Mouse (Mus musculus) hindbrain, embryonic 15.5 days (tissue): ENCODE results near the gene Oasl1. TPM values are rescaled to one million over a fixed set of nuclear protein-coding genes. Genes with fewer than 3 reads are reported as not detected.

Source experiments
- ATAC-seq: fragments of 200-750 bp; cut with Nextera tagmentation; 2 replicates; pipeline ENCODE4 v1.8.0; 2017; ENCODE audit warnings: low read depth, moderate number of reproducible peaks, moderate TSS enrichment; ENCODE audit not compliant: low FRiP score
- H3K27ac ChIP-seq: fragments of 300-500 bp; sonication (generic); replicated peaks from 2 replicates; pipeline ENCODE4 v1.5.1; 2015; ENCODE audit warnings: mild to moderate bottlenecking, inconsistent platforms
- H3K27me3 ChIP-seq: fragments of 300-500 bp; sonication (generic); 2 replicates; pipeline ENCODE4 v1.6.1; 2015; ENCODE audit warnings: control low read depth, inconsistent platforms
- H3K36me3 ChIP-seq: fragments of 300-500 bp; sonication (generic); 2 replicates; pipeline ENCODE4 v1.6.1; 2015; ENCODE audit warnings: control low read depth, inconsistent platforms
- H3K4me1 ChIP-seq: fragments of 300-500 bp; sonication (generic); replicated peaks from 2 replicates; pipeline ENCODE4 v1.6.1; 2015; ENCODE audit warnings: control low read depth, inconsistent platforms
- H3K4me2 ChIP-seq: fragments of 300-500 bp; sonication (generic); 2 replicates; pipeline ENCODE4 v1.6.1; 2015; ENCODE audit warnings: moderate library complexity, mild to moderate bottlenecking, inconsistent platforms
- H3K4me3 ChIP-seq: fragments of 300-500 bp; sonication (generic); 2 replicates; pipeline ENCODE4 v1.5.1; 2015; ENCODE audit warnings: mild to moderate bottlenecking, inconsistent platforms
- H3K9ac ChIP-seq: fragments of 300-500 bp; sonication (generic); 2 replicates; pipeline ENCODE4 v1.6.1; 2015; ENCODE audit warnings: inconsistent platforms
- H3K9me3 ChIP-seq: fragments of 300-500 bp; sonication (generic); 2 replicates; pipeline ENCODE4 v1.6.1; 2016; ENCODE audit warnings: control low read depth, inconsistent platforms
- WGBS: fragments of 180-500 bp; shearing (Covaris S2); methylation state at CpG from one replicate; pipeline ENCODE4 v1.1.7; 2015; 5-methylcytosine and 5-hydroxymethylcytosine counted together
- polyA plus RNA-seq: library from polyadenylated mRNA; unstranded; fragments of >200 nt; fragmentation: Nextera tagmentation; extraction: Ambion mirVana; gene quantifications from 2 replicates; pipeline ENCODE4 v1.2.1, GENCODE M21; 2015

The Oasl1 gene
- polyA plus RNA-seq, 1 experiment from 2014 or later: 0.18 TPM

DNA sequence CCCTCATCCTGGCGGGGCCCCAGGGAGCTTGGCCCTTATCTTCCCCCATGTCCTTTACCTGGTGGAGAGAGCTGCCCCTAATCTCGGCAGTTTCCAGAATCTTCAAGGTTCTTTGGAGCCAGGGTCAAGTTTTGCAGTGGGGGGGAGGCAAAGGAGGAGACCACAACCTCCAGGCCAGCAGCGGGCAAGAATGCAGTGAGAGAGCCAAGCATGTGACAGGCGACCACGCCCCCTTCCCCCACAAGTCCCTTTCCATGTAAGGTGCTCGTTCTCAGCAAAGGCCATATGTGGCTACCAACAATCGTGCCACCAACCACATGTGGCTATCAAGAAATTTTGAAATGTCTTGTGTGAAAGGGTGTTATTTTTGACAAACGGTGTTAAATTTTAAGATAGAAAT, 50.1 kb downstream of the Oasl1 start:
- no peak overlapping the region for H3K4me2 ChIP-seq
- no peak overlapping the region for H3K9ac ChIP-seq
- H3K9me3 ChIP-seq: no peaks in the 10 kb centered on the region
- H3K4me3 ChIP-seq: no peak overlapping the region
- no peak for ATAC-seq
- H3K36me3 ChIP-seq: no peaks in the 10 kb centered on the region
- H3K4me1 ChIP-seq: no peaks in the 10 kb centered on the region
- no peak overlapping the region for H3K27ac ChIP-seq
- 83% methylated on average over 8 of the region's 8 CpGs for WGBS
- H3K27me3 ChIP-seq: 0 out of 2 replicates have a peak, but pooled peaks cover 2% of the 10 kb centered on the region

DNA sequence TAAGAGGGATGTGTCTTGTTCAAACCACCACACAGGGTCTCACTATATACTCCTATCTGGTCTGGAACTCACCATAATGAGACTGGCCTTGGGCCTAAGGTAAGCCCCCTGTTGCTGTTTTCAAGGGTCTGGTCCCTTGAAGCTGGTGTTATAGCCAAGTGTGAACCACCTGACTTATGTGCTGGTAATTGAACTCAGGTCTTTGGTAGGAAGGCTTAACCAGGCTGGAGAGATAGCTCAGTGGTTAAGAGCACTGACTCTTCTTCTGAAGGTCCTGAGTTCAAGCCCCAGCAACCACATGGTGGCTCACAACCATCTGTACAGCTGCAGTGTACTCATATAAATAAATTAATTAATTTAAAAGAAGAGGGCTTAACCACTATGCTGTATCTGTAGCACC, 53.9 kb downstream of the Oasl1 start:
- no peaks in the 10 kb centered on the region for H3K27me3 ChIP-seq
- ATAC-seq: no peak
- H3K9ac ChIP-seq: no peak overlapping the region
- H3K27ac ChIP-seq: no peak overlapping the region
- H3K36me3 ChIP-seq: no peaks in the 10 kb centered on the region
- H3K9me3 ChIP-seq: no peaks in the 10 kb centered on the region
- no peak overlapping the region for H3K4me2 ChIP-seq
- no peak overlapping the region for H3K4me3 ChIP-seq
- peaks cover 19% of the 10 kb centered on the region for H3K4me1 ChIP-seq

DNA sequence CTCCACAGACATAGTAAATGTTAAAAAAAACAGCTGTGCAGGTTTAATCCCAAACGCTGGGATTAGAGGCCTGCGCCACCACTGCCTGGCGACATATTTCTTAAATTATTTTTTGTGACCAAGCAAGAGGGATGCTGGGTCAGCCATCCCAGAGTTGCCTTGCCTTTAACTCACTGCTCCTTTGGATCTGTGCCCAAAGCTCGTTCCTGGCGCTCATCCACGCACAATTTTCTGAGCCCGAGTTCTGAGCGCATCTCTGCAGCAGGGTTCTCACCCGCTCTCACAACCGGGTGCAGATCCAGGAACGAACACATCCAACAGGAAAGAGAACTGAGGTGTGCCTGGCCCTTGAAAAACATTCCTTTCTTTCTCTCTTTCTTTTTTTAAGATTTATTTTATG, 55.4 kb downstream of the Oasl1 start:
- Histone ChIP-seq H3K4me3 (no peak overlapping the region), H3K36me3 (no peaks in the 10 kb centered on the region), H3K4me1 (peaks cover 19% of the 10 kb centered on the region), H3K4me2 (0 out of 2 replicates have a peak overlapping the region, but pooled peaks have one; percentile 67), H3K9me3 (no peaks in the 10 kb centered on the region), H3K9ac (no peak overlapping the region), H3K27me3 (no peaks in the 10 kb centered on the region), H3K27ac (no peak overlapping the region)
- ATAC-seq: no peak
- 59% methylated on average over 11 of the region's 11 CpGs for WGBS

DNA sequence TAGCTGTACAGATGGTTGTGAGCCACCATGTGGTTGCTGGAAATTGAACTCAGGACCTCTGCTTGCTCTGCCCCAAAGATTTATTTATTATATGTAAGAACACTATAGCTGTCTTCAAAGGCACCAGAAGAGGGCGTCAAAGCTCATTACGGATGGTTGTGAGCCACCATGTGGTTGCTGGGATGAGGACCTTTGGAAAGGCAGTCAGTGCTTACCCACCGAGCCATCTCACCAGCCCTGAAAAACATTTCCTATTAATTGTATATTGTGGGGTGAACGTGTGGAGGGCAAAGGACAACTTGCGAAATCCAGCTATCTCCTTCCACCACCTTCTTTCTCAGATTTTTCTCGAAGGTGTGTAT, 55.8 kb downstream of the Oasl1 start:
- WGBS: 9% methylated on average over 6 of the region's 6 CpGs
- Histone ChIP-seq H3K9ac (no peak overlapping the region), H3K4me2 (peak overlapping the region; percentile 67), H3K27me3 (no peaks in the 10 kb centered on the region), H3K4me1 (peaks cover 19% of the 10 kb centered on the region), H3K36me3 (no peaks in the 10 kb centered on the region), H3K9me3 (no peaks in the 10 kb centered on the region), H3K4me3 (peak overlapping the region; percentile 31; the same call in 1 of the 2 replicates), H3K27ac (no peak overlapping the region; the same call in 1 of the 2 replicates)
- 0 out of 2 replicates have a peak, but pooled peaks have one; percentile 3 for ATAC-seq

DNA sequence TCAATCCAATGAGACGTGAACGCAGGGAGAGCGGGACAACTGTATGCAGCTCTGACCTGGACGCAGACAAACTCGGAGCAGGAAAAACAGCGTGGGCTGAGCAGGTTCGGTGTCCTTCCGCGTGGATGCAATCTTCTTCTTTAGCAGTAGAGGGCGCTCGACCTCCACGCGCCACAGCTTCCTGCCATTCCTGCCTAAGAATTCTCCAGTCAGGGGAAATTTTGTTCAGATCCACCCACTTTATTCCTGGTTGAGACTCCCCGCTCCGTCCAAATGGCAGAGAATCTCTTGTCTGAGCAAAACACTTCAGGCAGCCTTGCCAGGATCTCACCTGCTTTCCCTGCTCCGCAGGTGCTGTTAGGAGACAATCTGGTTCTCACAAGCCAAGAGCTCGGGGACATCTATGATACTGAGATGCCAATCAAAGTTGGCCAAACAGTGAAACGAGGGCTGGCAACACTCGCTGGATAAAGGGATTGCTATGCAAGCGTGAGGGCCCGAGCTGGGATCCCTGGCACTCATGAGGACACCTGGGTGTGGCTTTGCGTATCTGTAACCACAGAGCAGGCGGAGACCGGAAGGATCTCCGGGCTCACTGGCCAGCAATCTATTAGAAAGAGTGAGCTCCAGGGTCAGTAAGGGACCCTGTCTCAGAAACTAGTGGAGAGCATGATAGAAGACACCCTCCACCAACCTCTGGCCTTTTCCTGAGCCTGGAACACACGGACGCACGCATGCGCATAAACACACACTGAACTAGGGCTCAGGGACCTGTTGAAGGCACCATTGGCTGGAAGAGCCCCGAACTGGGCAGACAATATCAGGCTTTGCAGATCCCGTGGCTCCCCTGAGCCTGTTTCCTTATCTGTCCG, 56.4 kb downstream of the Oasl1 start:
- WGBS: 10% methylated on average over 32 of the region's 32 CpGs
- 0 out of 2 replicates have a peak overlapping the region, but pooled peaks have one; percentile 5 for H3K9ac ChIP-seq
- H3K27me3 ChIP-seq: no peaks in the 10 kb centered on the region
- peaks cover 19% of the 10 kb centered on the region for H3K4me1 ChIP-seq
- peak; percentile 69; the same call in 1 of the 2 replicates for ATAC-seq
- H3K4me3 ChIP-seq: peak overlapping the region; percentile 31
- H3K4me2 ChIP-seq: peak overlapping the region; percentile 67
- H3K27ac ChIP-seq: no peak overlapping the region; the same call in 1 of the 2 replicates
- no peaks in the 10 kb centered on the region for H3K36me3 ChIP-seq
- H3K9me3 ChIP-seq: no peaks in the 10 kb centered on the region

DNA sequence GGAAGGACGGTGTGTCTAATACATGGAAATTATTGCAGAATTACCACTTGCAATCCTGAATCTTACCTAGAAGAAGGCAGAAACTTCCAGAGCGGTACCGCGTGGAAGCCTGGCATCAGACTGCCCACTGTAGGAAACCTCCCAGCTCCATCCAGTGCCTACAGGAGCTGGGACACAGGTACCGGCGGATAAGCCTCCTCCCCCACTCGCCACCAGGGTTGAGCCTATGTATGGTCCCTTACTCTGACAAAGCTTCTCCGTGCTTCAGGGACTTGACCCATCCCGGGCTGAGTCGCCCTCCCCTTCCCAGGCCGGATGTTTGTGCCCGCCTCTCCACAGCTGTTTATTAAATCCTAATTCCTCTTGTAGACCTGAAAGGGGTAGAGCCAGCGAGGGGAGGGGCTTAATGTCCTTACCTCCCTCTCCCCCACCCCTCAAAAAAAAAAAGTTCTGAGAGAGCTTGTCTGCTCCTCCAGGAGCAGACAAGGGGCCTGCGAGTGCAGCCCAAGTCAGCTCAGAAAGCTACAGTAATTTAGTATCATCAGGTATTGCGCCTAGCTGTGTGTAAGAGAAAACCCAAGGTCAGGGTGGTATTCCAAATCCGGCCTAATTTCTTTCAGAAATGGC, 57.2 kb downstream of the Oasl1 start:
- Histone ChIP-seq H3K9ac (0 out of 2 replicates have a peak overlapping the region, but pooled peaks have one; percentile 5), H3K27me3 (no peaks in the 10 kb centered on the region), H3K27ac (no peak overlapping the region), H3K9me3 (no peaks in the 10 kb centered on the region), H3K4me3 (peak overlapping the region; percentile 31), H3K4me2 (peak overlapping the region; percentile 67), H3K36me3 (no peaks in the 10 kb centered on the region), H3K4me1 (peaks cover 19% of the 10 kb centered on the region)
- 32% methylated on average over 16 of the region's 16 CpGs for WGBS
- no peak for ATAC-seq

DNA sequence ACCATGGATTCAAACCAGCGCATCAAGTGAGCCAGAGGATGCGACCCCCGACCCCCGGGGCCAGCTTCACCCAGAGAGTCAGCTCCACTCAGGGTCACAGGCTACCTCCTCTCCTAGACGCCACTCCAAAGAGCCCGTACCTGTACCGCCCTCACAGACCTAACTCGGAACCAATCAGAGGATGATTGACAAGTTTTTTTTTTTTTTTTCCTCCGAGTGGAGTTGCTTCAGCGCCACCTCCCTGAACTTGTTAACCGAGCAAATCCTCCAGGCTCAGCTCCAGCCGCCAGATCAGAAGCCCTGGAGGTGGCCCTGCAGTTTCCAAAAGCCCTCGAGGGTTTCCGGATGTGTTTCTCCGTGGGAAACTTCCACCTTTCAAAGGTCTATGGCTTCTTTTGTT, 59.0 kb downstream of the Oasl1 start:
- 70% methylated on average over 15 of the region's 15 CpGs for WGBS
- Histone ChIP-seq H3K4me2 (no peak overlapping the region), H3K36me3 (no peaks in the 10 kb centered on the region), H3K9ac (no peak overlapping the region), H3K4me1 (peaks cover 19% of the 10 kb centered on the region), H3K4me3 (no peak overlapping the region), H3K27me3 (no peaks in the 10 kb centered on the region), H3K9me3 (no peaks in the 10 kb centered on the region), H3K27ac (no peak overlapping the region)
- ATAC-seq: no peak

DNA sequence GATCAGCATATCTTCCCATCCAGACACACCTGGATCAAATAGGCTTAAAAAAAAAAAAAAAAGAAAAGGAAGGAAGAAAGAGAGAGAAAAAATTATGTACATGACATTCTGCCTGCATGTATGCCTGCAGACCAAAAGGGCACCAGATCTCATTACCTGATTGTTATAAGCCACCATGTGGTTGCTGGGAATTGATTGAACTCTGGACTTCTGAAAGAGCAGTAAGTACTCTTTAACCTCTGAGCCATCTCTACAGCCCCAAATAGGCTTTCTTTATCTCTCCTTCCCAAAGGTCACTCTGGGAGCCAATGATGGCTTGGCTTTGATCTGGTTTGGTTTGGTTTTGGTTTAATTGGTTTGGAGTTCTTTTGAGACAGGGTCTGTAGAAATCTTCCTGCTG, 62.0 kb downstream of the Oasl1 start:
- Histone ChIP-seq H3K4me1 (peaks cover 3% of the 10 kb centered on the region), H3K9ac (no peak overlapping the region), H3K4me2 (no peak overlapping the region), H3K4me3 (no peak overlapping the region), H3K36me3 (no peaks in the 10 kb centered on the region), H3K9me3 (no peaks in the 10 kb centered on the region), H3K27ac (no peak overlapping the region), H3K27me3 (no peaks in the 10 kb centered on the region)
- ATAC-seq: no peak

Other genes starting within 250 kb of the Oasl1 start
- 46.6 and 48.0 TPM in 2 replicates for gene Gltp, start 232.3 kb upstream of the Oasl1 start, polyA plus RNA-seq
- 13.3 and 18.6 TPM in 2 replicates for gene Tchp, start 215.5 kb upstream of the Oasl1 start, polyA plus RNA-seq
- 35.8 and 36.2 TPM in 2 replicates for gene Ankrd13a, start 148.6 kb upstream of the Oasl1 start, polyA plus RNA-seq
- 51.2 and 52.8 TPM in 2 replicates for gene Git2, start 147.7 kb upstream of the Oasl1 start, polyA plus RNA-seq
- 266 and 286 TPM in 2 replicates for gene 1500011B03Rik, start 99.8 kb upstream of the Oasl1 start, polyA plus RNA-seq
- gene 4930519G04Rik, start 69.6 kb upstream of the Oasl1 start, polyA plus RNA-seq: not detected in 2 replicates
- 2.6 and 2.7 TPM in 2 replicates for gene Gm9936, start 64.6 kb upstream of the Oasl1 start, polyA plus RNA-seq
- gene Oasl2, start 26.3 kb upstream of the Oasl1 start, polyA plus RNA-seq: 5.0 and 7.2 TPM in 2 replicates
- 132 and 135 TPM in 2 replicates for gene 2210016L21Rik, start 18.9 kb downstream of the Oasl1 start, polyA plus RNA-seq
- gene Hnf1a, start 47.9 kb downstream of the Oasl1 start, polyA plus RNA-seq: 0.10 TPM in 1 of 2 replicates, not detected in the other
- gene Sppl3, start 87.9 kb downstream of the Oasl1 start, polyA plus RNA-seq: 43.9 and 46.1 TPM in 2 replicates
- gene Gm10401, start 175.1 kb downstream of the Oasl1 start, polyA plus RNA-seq: 39.1 and 39.3 TPM in 2 replicates
- 21.6 and 23.1 TPM in 2 replicates for gene Acads, start 196.1 kb downstream of the Oasl1 start, polyA plus RNA-seq
- gene Unc119b, start 211.7 kb downstream of the Oasl1 start, polyA plus RNA-seq: 36.9 and 38.0 TPM in 2 replicates
- gene Mlec, start 234.9 kb downstream of the Oasl1 start, polyA plus RNA-seq: 30.6 and 33.6 TPM in 2 replicates